Mouse (Mus musculus) liver, postnatal 0 days (tissue): Measurements from ENCODE around the gene Cdk18.

Experiments used
- CTCF ChIP-seq: sonication (generic); IDR thresholded peaks from 2 replicates; pipeline ENCODE4 v1.5.1; 2016; ENCODE audit warnings: antibody characterized with exemption, low read depth
- EP300 ChIP-seq: IDR thresholded peaks from 2 replicates; pipeline ENCODE4 v1.6.1; 2016; ENCODE audit warnings: antibody characterized with exemption, low read depth, mild to moderate bottlenecking

GRCm38 (mm10) chr1:132104353-132104752 lies 35.1 kb downstream of the Cdk18 start:
- no peak for TF ChIP-seq CTCF
- no peak for TF ChIP-seq EP300
